Mouse (Mus musculus) intestine, embryonic 14.5 days (tissue): ENCODE data around the gene Spata5. TPM values are rescaled to one million over a fixed set of nuclear protein-coding genes. Genes with fewer than 3 reads are reported as not detected.

ENCODE experiments used
- ATAC-seq: fragments of 200-750 bp; cut with Nextera tagmentation; replicated peaks from 2 replicates; pipeline ENCODE4 v1.8.0; 2017; ENCODE audit warnings: low read depth, moderate number of reproducible peaks, moderate TSS enrichment, moderate library complexity; ENCODE audit not compliant: low FRiP score, low TSS enrichment
- DNase-seq: peaks from one replicate; pipeline ENCODE4 v3.0.0-alpha.2; 2018; ENCODE audit warnings: low spot score
- H3K27ac ChIP-seq: fragments of 300-500 bp; sonication (generic); 2 replicates; pipeline ENCODE4 v1.5.1; 2014; ENCODE audit warnings: low read depth, mild to moderate bottlenecking, control low read depth
- H3K27me3 ChIP-seq: fragments of 300-500 bp; sonication (generic); replicated peaks from 2 replicates; pipeline ENCODE4 v1.6.1; 2014; ENCODE audit warnings: low read length, control low read depth; ENCODE audit not compliant: control insufficient read depth, insufficient read depth
- H3K36me3 ChIP-seq: fragments of 300-500 bp; sonication (generic); 2 replicates; pipeline ENCODE4 v1.6.1; 2014; ENCODE audit warnings: low read length, control low read depth; ENCODE audit not compliant: control insufficient read depth, insufficient read depth
- H3K4me1 ChIP-seq: fragments of 300-500 bp; sonication (generic); replicated peaks from 2 replicates; pipeline ENCODE4 v1.6.1; 2014; ENCODE audit warnings: low read length, control low read depth, mixed read lengths; ENCODE audit not compliant: control insufficient read depth, insufficient read depth
- H3K4me2 ChIP-seq: fragments of 300-500 bp; sonication (generic); 2 replicates; pipeline ENCODE4 v1.6.1; 2014; ENCODE audit warnings: low read length
- H3K4me3 ChIP-seq: fragments of 300-500 bp; sonication (generic); 2 replicates; pipeline ENCODE4 v1.5.1; 2014; ENCODE audit warnings: low read depth, low read length, control low read depth, mixed read lengths
- H3K9ac ChIP-seq: fragments of 300-500 bp; sonication (generic); 2 replicates; pipeline ENCODE4 v1.6.1; 2014; ENCODE audit warnings: mild to moderate bottlenecking, low read length
- H3K9me3 ChIP-seq: fragments of 300-500 bp; sonication (generic); 2 replicates; pipeline ENCODE4 v1.6.1; 2016; ENCODE audit warnings: low read length, control low read depth; ENCODE audit not compliant: control insufficient read depth
- WGBS: fragments of 180-500 bp; shearing (Covaris S2); extraction: QIAGEN DNeasy Blood & Tissue Kit; methylation state at CpG from one replicate; pipeline ENCODE4 v1.1.7; 2014; 5-methylcytosine and 5-hydroxymethylcytosine counted together
- polyA plus RNA-seq: library from polyadenylated mRNA; unstranded; fragments of >200 nt; fragmentation: Nextera tagmentation; extraction: Ambion mirVana; gene quantifications from 2 replicates; pipeline ENCODE4 v1.2.1, GENCODE M21; 2014

The Spata5 gene
- polyA plus RNA-seq, 1 experiment from 2014 or later = 37.6 TPM

- H3K27ac ChIP-seq = no peak overlapping the region
- no peaks in the 10 kb centered on the region for H3K27me3 ChIP-seq
- DNase-seq = no peak
- no peak for ATAC-seq
- peaks cover 3% of the 10 kb centered on the region; the same call in 1 of the 2 replicates for H3K4me1 ChIP-seq
- no peaks in the 10 kb centered on the region for H3K9me3 ChIP-seq
- WGBS = 85% methylated on average over 3 of the region's 3 CpGs
- H3K4me2 ChIP-seq = no peak overlapping the region
- H3K36me3 ChIP-seq = no peaks in the 10 kb centered on the region
- H3K4me3 ChIP-seq = no peak overlapping the region
- H3K9ac ChIP-seq = no peak overlapping the region
These were observed 141.8 kb downstream of the Spata5 start for GRCm38 (mm10) chr3:37561466-37561865.

GRCm38 (mm10) chr3:37566097-37566496 is 146.4 kb downstream of the Spata5 start:
- no peaks in the 10 kb centered on the region for H3K4me1 ChIP-seq
- no peak for DNase-seq
- H3K4me2 ChIP-seq = no peak overlapping the region
- H3K9ac ChIP-seq = no peak overlapping the region
- no peaks in the 10 kb centered on the region for H3K9me3 ChIP-seq
- 90% methylated on average over 6 of the region's 6 CpGs for WGBS
- no peaks in the 10 kb centered on the region for H3K36me3 ChIP-seq
- no peak overlapping the region for H3K4me3 ChIP-seq
- no peak for ATAC-seq
- H3K27me3 ChIP-seq = no peaks in the 10 kb centered on the region
- H3K27ac ChIP-seq = no peak overlapping the region

- Histone ChIP-seq H3K36me3 (no peaks in the 10 kb centered on the region), H3K9ac (no peak overlapping the region), H3K9me3 (no peaks in the 10 kb centered on the region), H3K27me3 (no peaks in the 10 kb centered on the region), H3K4me2 (no peak overlapping the region), H3K4me1 (no peaks in the 10 kb centered on the region), H3K4me3 (no peak overlapping the region), H3K27ac (no peak overlapping the region)
- 98% methylated on average over 1 of the region's 1 CpGs for WGBS
- ATAC-seq (no peak), DNase-seq (no peak)
These were observed 147.8 kb downstream of the Spata5 start for GRCm38 (mm10) chr3:37567505-37567904.

- Histone ChIP-seq H3K9me3 (no peaks in the 10 kb centered on the region), H3K4me1 (no peaks in the 10 kb centered on the region), H3K9ac (no peak overlapping the region), H3K27me3 (no peaks in the 10 kb centered on the region), H3K36me3 (no peaks in the 10 kb centered on the region), H3K4me2 (no peak overlapping the region), H3K4me3 (no peak overlapping the region), H3K27ac (no peak overlapping the region)
- WGBS = 68% methylated on average over 1 of the region's 1 CpGs
- ATAC-seq = no peak
- no peak for DNase-seq
These were observed 149.1 kb downstream of the Spata5 start for GRCm38 (mm10) chr3:37568780-37569179.

- 63% methylated on average over 22 of the region's 22 CpGs for WGBS
- H3K9me3 ChIP-seq = no peaks in the 10 kb centered on the region
- H3K27me3 ChIP-seq = no peaks in the 10 kb centered on the region
- no peaks in the 10 kb centered on the region for H3K4me1 ChIP-seq
- no peak overlapping the region for H3K9ac ChIP-seq
- H3K36me3 ChIP-seq = no peaks in the 10 kb centered on the region; the same call in 1 of the 2 replicates
- ATAC-seq = no peak
- no peak overlapping the region for H3K4me2 ChIP-seq
- no peak overlapping the region for H3K4me3 ChIP-seq
- H3K27ac ChIP-seq = no peak overlapping the region
- DNase-seq = no peak
These were observed 150.2 kb downstream of the Spata5 start for GRCm38 (mm10) chr3:37569661-37570566.

GRCm38 (mm10) chr3:37571633-37572032 is 151.9 kb downstream of the Spata5 start:
- Histone ChIP-seq H3K27ac (no peak overlapping the region), H3K4me3 (no peak overlapping the region), H3K9me3 (no peaks in the 10 kb centered on the region), H3K9ac (no peak overlapping the region), H3K4me1 (no peaks in the 10 kb centered on the region), H3K27me3 (no peaks in the 10 kb centered on the region), H3K36me3 (no peaks in the 10 kb centered on the region; the same call in 1 of the 2 replicates), H3K4me2 (no peak overlapping the region)
- 53% methylated on average over 4 of the region's 4 CpGs for WGBS
- DNase-seq = no peak
- no peak for ATAC-seq

GRCm38 (mm10) chr3:37572066-37572465 is 152.4 kb downstream of the Spata5 start:
- DNase-seq (no peak), ATAC-seq (no peak)
- Histone ChIP-seq H3K4me2 (no peak overlapping the region), H3K36me3 (no peaks in the 10 kb centered on the region; the same call in 1 of the 2 replicates), H3K4me1 (no peaks in the 10 kb centered on the region), H3K27me3 (no peaks in the 10 kb centered on the region), H3K9ac (no peak overlapping the region), H3K27ac (no peak overlapping the region), H3K4me3 (no peak overlapping the region), H3K9me3 (no peaks in the 10 kb centered on the region)
- WGBS = 89% methylated on average over 6 of the region's 6 CpGs

- H3K36me3 ChIP-seq = peaks cover 20% of the 10 kb centered on the region
- ATAC-seq = no peak
- no peak for DNase-seq
- no peak overlapping the region for H3K27ac ChIP-seq
- no peak overlapping the region for H3K4me2 ChIP-seq
- H3K4me3 ChIP-seq = no peak overlapping the region
- no peak overlapping the region for H3K9ac ChIP-seq
- WGBS = 94% methylated on average over 6 of the region's 6 CpGs
- no peaks in the 10 kb centered on the region for H3K4me1 ChIP-seq
- H3K27me3 ChIP-seq = no peaks in the 10 kb centered on the region
- no peaks in the 10 kb centered on the region for H3K9me3 ChIP-seq
These were observed 157.1 kb downstream of the Spata5 start for GRCm38 (mm10) chr3:37576840-37577239.

- ATAC-seq (no peak), DNase-seq (no peak)
- Histone ChIP-seq H3K27ac (no peak overlapping the region), H3K9ac (no peak overlapping the region), H3K4me1 (no peaks in the 10 kb centered on the region), H3K4me3 (no peak overlapping the region), H3K9me3 (no peaks in the 10 kb centered on the region), H3K36me3 (peaks cover 20% of the 10 kb centered on the region), H3K4me2 (no peak overlapping the region), H3K27me3 (no peaks in the 10 kb centered on the region)
- 88% methylated on average over 3 of the region's 3 CpGs for WGBS
These were observed 158.0 kb downstream of the Spata5 start for GRCm38 (mm10) chr3:37577706-37578105.
